Mouse (Mus musculus) embryonic facial prominence, embryonic 10.5 days (tissue): ENCODE data around the gene 4930442H23Rik. TPM values are rescaled to one million over a fixed set of nuclear protein-coding genes. Genes with fewer than 3 reads are reported as not detected.
"Not testable (repeated sequence)": the region's sequence is repeated elsewhere in the genome, so short reads cannot be mapped to it uniquely, and the experiment has no call there.

Source experiments
- DNase-seq: peaks from one replicate; pipeline ENCODE4 v3.0.0-alpha.2; 2017; ENCODE audit warnings: low spot score
- H3K27ac ChIP-seq: fragments of 300-500 bp; sonication (generic); replicated peaks from 2 replicates; pipeline ENCODE4 v1.5.1; 2016; ENCODE audit warnings: mild to moderate bottlenecking
- H3K27me3 ChIP-seq: fragments of 300-500 bp; sonication (generic); replicated peaks from 2 replicates; pipeline ENCODE4 v1.6.1; 2016; ENCODE audit warnings: low read depth, mild to moderate bottlenecking; ENCODE audit not compliant: poor library complexity, severe bottlenecking
- H3K36me3 ChIP-seq: fragments of 300-500 bp; sonication (generic); replicated peaks from 2 replicates; pipeline ENCODE4 v1.6.1; 2016; ENCODE audit warnings: mild to moderate bottlenecking, moderate library complexity
- H3K4me1 ChIP-seq: fragments of 300-500 bp; sonication (generic); 2 replicates; pipeline ENCODE4 v1.6.1; 2016
- H3K4me3 ChIP-seq: fragments of 300-500 bp; sonication (generic); 2 replicates; pipeline ENCODE4 v1.5.1; 2016; ENCODE audit warnings: mild to moderate bottlenecking, moderate library complexity
- H3K9me3 ChIP-seq: fragments of 300-500 bp; sonication (generic); 2 replicates; pipeline ENCODE4 v1.6.1; 2016; ENCODE audit warnings: mild to moderate bottlenecking
- WGBS: fragments of 180-500 bp; shearing (Covaris S2); methylation state at CpG from one replicate; pipeline ENCODE4 v1.1.7; 2016; 5-methylcytosine and 5-hydroxymethylcytosine counted together
- polyA plus RNA-seq: library from polyadenylated mRNA; unstranded; fragments of >200 nt; fragmentation: Nextera tagmentation; extraction: Ambion mirVana; gene quantifications from 2 replicates; pipeline ENCODE4 v1.2.1, GENCODE M21; 2016

Gene 4930442H23Rik
- polyA plus RNA-seq, 1 experiment from 2014 or later = not detected

DNA sequence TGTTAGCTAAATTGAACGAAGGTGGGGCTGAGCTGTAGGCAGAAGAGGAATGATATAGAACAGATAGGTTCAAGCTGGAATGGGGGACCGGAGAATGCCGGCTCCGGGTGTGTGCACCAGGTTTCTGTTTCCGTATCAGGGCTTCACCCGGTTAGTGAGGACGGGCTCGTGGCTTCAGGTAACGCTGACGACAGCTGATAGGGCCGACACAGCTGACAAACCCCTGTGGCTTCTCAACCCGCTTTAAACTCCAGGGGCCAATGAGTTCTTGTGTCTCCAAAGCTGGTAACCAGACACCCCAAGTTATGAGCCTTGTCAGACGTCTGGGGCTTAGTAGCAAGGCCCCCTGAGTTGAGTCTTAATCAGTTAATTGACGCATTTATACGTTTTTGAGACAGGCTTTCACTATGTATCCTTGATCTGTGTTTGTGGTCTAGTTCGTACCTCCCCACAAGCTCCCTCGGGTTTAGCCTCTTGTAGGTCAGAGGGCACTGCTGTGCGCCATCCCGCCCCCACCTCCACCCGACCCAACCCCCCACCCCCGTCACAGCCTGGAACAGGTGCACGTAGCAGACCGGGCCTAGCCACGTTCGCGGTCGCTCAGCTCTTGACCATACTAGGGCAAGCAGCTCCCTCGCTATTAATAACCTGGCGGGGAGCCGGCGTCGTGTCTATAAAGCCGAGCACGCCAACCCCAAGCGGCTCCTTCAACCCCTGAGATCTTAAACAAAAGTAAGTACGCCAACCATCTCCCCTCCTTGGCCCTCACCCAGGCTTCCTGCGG is 10.5 kb upstream of the 4930442H23Rik start:
- no peak for DNase-seq
- H3K4me3 ChIP-seq = peak overlapping the region; percentile 28; the same call in 1 of the 2 replicates
- H3K9me3 ChIP-seq = no peaks in the 10 kb centered on the region
- peaks cover 22% of the 10 kb centered on the region for H3K36me3 ChIP-seq
- peaks cover 57% of the 10 kb centered on the region for H3K27me3 ChIP-seq
- no peak overlapping the region for H3K27ac ChIP-seq
- H3K4me1 ChIP-seq = peaks cover 39% of the 10 kb centered on the region
- 17% methylated on average over 37 of the region's 37 CpGs for WGBS

DNA sequence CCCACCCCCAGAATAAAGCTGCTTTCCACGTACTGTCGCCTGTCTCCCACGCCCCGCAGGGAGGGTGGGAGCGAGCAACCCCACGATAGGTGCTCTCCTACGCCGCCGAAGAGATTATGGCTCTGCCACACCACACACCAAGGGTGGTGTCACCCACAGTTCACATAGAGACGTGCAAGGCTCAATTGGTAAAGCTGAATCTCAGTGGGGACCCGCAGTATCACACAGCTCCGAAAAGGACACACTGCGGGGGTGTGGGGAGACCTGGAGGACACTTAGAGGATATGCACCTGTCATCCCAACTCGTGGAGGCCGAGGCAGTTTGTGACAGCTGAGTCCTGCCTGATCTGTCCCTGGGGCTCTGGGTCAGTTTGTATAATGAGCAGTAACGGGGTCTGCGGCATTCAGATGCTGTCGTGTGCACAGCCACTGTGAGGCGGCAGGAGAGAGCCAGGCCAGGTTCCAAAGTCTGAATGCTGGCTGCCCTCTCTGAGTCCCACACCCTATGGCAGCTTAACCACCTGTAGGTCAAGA is 9.4 kb upstream of the 4930442H23Rik start:
- Histone ChIP-seq H3K27ac (peak overlapping the region; percentile 94), H3K4me3 (peak overlapping the region; percentile 75), H3K27me3 (peaks cover 51% of the 10 kb centered on the region), H3K36me3 (peaks cover 30% of the 10 kb centered on the region), H3K9me3 (no peaks in the 10 kb centered on the region), H3K4me1 (peaks cover 39% of the 10 kb centered on the region)
- DNase-seq = peak; percentile 46
- 7% methylated on average over 19 of the region's 19 CpGs for WGBS

DNA sequence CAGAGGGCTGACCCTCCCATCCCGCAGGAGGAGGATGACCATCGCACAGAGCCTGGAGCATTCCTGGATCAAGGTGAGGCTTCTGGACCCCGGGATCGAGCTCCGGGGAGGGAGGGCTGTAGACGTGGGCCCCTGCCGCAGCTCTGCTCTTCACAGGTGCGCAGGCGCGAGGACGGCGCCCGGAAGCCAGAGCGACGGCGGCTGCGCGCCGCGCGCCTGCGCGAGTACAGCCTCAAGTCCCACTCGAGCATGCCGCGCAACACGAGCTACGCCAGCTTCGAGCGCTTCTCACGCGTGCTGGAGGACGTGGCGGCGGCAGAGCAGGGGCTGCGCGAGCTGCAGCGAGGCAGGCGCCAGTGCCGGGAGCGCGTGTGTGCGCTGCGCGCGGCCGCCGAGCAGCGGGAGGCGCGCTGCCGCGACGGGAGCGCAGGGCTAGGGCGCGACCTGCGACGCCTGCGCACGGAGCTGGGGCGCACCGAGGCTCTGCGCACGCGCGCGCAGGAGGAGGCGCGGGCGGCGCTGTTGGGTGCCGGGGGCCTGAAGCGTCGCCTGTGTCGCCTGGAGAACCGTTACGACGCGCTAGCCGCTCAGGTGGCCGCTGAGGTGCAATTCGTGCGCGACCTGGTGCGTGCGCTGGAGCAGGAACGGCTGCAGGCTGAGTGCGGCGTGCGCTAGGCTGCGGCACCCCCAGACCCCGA is 8.8 kb upstream of the 4930442H23Rik start:
- H3K9me3 ChIP-seq = no peaks in the 10 kb centered on the region
- H3K4me1 ChIP-seq = peaks cover 39% of the 10 kb centered on the region
- 1% methylated on average over 93 of the region's 93 CpGs for WGBS
- peak overlapping the region; percentile 94 for H3K27ac ChIP-seq
- H3K27me3 ChIP-seq = peaks cover 48% of the 10 kb centered on the region
- peaks cover 36% of the 10 kb centered on the region for H3K36me3 ChIP-seq
- H3K4me3 ChIP-seq = peak overlapping the region; percentile 75
- DNase-seq = peak; percentile 85

DNA sequence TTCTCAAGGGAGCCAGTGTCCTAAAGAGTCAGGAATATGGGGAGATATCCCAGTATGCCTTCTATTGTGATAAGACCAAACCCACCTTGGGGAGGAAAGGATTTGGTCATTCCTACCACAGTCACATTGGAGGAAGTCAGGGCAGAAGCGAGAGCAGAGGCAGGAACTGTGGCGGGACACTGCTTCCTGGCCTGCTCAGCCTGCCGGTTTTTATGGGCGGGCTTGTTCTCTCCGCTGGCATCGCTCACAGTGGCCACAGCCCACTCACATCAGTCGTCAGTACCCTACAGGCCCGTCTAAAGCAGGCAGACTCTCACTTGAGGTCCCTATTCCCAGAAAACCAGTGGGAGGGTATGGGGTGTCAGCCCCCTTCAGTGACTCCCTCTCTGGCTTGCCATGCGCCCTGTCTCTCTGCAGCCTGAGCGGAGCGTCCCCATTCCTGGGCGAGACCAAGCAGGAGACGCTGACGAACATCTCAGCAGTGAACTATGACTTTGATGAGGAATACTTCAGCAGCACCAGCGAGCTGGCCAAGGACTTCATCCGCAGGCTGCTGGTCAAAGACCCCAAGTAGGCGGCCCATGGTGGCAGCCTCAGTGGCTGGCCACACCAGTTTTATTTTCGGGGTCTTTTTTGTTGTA is 7.8 kb upstream of the 4930442H23Rik start:
- Histone ChIP-seq H3K27me3 (peaks cover 38% of the 10 kb centered on the region), H3K36me3 (peaks cover 45% of the 10 kb centered on the region), H3K9me3 (no peaks in the 10 kb centered on the region), H3K27ac (no peak overlapping the region; the same call in 1 of the 2 replicates), H3K4me1 (peaks cover 39% of the 10 kb centered on the region), H3K4me3 (peak overlapping the region; percentile 75)
- no peak for DNase-seq
- 92% methylated on average over 18 of the region's 18 CpGs for WGBS

DNA sequence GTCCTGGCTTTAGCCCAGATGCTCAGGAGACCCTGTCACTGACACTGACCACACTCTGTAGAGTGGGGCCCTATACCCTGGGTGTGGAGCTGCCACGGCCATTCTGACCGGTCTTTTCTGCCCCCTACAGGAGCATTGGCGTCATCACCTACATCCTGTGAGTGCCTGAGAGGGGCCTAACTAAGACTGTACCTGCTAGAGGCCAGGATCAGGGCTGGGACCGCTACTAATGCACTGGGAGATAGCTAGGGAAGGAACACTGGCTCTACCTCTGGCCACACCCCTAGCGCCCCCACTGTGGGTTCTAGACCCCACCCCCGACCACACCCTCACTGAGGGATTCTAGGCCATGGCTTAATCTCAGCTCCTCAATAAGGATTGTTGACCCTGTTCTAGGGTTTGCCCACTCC is 7.3 kb upstream of the 4930442H23Rik start:
- Histone ChIP-seq H3K4me1 (peaks cover 39% of the 10 kb centered on the region), H3K27ac (no peak overlapping the region), H3K9me3 (no peaks in the 10 kb centered on the region), H3K4me3 (peak overlapping the region; percentile 75; the same call in 1 of the 2 replicates), H3K27me3 (peaks cover 33% of the 10 kb centered on the region), H3K36me3 (peaks cover 47% of the 10 kb centered on the region)
- 75% methylated on average over 6 of the region's 6 CpGs for WGBS
- DNase-seq = peak; percentile 25

DNA sequence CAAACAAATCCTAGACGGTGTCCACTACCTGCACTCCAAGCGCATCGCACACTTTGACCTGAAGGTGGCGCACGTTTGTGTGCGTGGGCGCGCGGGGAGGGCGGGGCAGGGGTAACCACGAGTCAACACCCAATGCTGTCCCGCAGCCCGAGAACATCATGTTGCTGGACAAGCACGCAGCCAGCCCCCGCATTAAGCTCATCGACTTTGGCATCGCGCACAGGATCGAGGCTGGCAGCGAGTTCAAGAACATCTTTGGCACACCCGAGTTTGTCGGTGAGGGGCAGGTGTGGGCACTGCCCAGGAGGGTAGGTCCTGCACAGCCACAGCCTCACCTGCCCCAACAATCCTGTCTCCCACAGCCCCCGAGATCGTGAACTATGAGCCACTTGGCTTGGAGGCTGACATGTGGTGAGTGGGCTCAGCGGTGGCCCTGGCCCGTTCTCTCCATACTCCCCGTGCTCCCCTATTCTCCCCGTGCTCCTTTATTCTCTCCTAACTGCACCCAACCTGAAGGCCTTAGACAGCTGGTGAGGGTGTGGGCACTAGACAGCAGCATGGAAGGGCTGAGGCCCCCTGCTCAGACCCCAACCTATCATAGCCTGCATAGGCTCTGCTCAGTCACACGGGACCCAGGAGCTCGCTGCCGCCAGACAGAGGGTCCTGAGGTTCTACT is 6.7 kb upstream of the 4930442H23Rik start:
- H3K4me3 ChIP-seq = peak overlapping the region; percentile 75
- H3K27me3 ChIP-seq = peaks cover 27% of the 10 kb centered on the region
- peaks cover 39% of the 10 kb centered on the region for H3K4me1 ChIP-seq
- no peaks in the 10 kb centered on the region for H3K9me3 ChIP-seq
- 71% methylated on average over 31 of the region's 31 CpGs for WGBS
- H3K27ac ChIP-seq = no peak overlapping the region
- peaks cover 51% of the 10 kb centered on the region for H3K36me3 ChIP-seq
- peak; percentile 57 for DNase-seq

DNA sequence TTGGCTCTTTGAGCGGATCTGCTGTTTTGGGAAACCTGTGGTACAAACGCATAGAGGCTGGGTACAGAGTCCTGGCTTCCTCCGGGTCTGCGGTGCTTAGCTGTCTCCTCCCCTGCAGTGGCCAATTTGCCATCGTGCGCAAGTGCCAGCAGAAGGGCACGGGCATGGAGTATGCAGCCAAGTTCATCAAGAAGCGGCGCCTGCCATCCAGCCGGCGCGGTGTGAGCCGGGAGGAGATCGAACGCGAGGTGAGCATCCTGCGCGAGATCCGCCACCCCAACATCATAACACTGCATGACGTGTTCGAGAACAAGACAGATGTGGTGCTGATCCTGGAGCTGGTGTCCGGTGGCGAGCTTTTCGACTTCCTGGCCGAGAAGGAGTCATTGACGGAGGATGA is 6.2 kb upstream of the 4930442H23Rik start:
- peaks cover 22% of the 10 kb centered on the region for H3K27me3 ChIP-seq
- H3K36me3 ChIP-seq = peaks cover 57% of the 10 kb centered on the region
- peaks cover 43% of the 10 kb centered on the region for H3K4me1 ChIP-seq
- WGBS = 82% methylated on average over 26 of the region's 26 CpGs
- H3K9me3 ChIP-seq = no peaks in the 10 kb centered on the region
- H3K27ac ChIP-seq = no peak overlapping the region
- H3K4me3 ChIP-seq = no peak overlapping the region
- no peak for DNase-seq

DNA sequence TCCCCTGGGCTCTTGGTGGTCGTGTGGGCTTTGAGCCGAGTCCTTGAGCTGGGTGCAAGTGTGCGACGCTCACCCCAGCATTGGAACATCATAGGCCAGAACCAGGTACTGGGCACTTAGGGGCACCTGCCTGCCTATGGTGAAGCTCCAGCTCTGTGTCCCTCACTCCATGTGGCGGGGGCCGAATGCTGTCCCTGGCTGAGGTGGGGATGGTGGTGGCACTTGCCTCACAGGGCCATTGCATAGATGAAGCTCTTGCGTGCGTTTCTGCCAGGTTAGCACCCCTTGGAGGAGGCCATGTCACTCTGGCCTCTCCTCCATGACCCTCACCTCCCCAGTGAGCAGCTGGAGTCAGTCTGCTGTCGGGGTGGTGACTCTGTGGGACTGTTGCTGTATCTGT is 3.5 kb upstream of the 4930442H23Rik start:
- no peak overlapping the region for H3K27ac ChIP-seq
- no peak overlapping the region for H3K4me3 ChIP-seq
- peaks cover 72% of the 10 kb centered on the region for H3K36me3 ChIP-seq
- no peaks in the 10 kb centered on the region for H3K27me3 ChIP-seq
- H3K4me1 ChIP-seq = peaks cover 35% of the 10 kb centered on the region
- no peak for DNase-seq
- no peaks in the 10 kb centered on the region for H3K9me3 ChIP-seq
- WGBS = 92% methylated on average over 9 of the region's 9 CpGs

DNA sequence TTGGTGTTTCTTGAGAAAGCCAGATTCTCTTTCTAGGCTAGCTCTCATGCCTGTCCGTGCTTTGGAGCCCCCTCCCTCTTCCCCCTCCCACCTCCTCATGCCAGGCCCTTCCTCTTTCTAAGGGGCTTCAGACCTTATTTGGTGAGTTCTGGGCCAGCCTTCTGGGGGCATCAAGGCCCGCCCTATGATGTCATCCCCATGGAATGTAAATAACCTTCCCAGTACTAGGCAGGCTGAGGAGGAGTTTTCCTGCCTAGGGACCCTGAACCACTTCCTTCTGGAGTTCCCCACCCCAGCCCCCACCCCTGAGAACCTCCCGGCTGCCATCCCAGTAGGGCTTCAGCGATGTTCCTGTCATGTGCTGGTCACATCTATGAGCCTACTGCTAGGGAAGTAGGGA is 1.1 kb upstream of the 4930442H23Rik start:
- H3K4me1 ChIP-seq = peaks cover 41% of the 10 kb centered on the region
- no peaks in the 10 kb centered on the region for H3K27me3 ChIP-seq
- DNase-seq = peak; percentile 55
- H3K36me3 ChIP-seq = peaks cover 77% of the 10 kb centered on the region
- WGBS = 47% methylated on average over 4 of the region's 4 CpGs
- H3K9me3 ChIP-seq = no peaks in the 10 kb centered on the region
- peak overlapping the region; percentile 66 for H3K27ac ChIP-seq
- peak overlapping the region; percentile 84 for H3K4me3 ChIP-seq

DNA sequence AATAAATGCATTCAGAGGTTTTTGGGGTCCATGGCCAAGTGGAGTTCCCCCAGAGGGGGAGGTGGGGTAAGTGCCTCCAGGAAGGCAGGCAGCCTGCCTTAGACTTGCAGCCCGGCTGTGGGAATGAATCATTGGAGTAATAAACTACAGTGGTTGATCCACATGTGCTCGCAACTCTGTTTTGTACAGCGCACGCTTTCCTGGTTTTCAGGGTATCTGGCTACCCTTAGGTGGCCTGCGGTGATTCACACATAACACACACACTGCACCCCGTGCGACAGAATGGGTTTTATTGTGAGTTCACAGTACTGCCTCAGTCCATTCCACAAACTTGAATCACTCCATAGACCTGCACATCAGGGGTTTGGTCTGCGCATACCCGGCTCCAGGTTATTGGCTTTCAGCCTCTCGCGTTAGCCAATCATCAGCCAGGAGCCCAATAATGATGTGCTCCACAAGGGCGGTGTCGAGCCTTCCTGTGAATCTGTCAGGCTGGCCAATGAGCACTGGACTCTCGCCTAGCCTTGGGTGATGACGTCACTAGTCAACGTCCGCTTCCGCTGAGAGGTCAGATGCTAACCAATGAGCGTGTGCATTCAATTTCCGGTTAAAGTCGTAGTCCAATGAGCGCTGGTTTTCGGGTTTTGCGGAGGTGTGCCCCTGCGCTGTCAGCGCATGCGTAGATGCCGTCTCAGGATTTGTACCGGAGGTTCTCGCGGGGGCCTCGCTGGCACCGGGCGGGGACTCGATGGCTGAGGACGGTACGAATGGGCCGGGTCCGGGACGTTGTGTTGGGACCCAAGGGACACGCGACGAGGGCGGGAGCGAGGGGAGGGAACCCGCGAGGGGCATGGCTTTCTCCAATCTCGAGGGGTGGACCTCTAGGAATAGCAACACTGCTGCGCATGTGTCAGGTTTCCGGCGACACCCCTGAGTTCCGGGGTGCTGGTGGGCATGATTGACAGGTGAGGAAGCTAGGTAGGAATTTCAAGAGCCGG is 1.0 kb downstream of the 4930442H23Rik start, which contains the start of gene Dapk3:
Gene Dapk3, plus strand, starts transcription at position 670 of the 998 bp plus-strand sequence.
- Histone ChIP-seq H3K27ac (peak within 1 kb of the TSS; percentile 86), H3K36me3 (peaks cover 83% of the 10 kb centered on the region), H3K4me3 (peak within 1 kb of the TSS; percentile 84), H3K4me1 (peaks cover 63% of the 10 kb centered on the region), H3K9me3 (no peaks in the 10 kb centered on the region), H3K27me3 (no peaks in the 10 kb centered on the region)
- 5% methylated on average over 53 of the region's 53 CpGs for WGBS
- peak; percentile 98 for DNase-seq

DNA sequence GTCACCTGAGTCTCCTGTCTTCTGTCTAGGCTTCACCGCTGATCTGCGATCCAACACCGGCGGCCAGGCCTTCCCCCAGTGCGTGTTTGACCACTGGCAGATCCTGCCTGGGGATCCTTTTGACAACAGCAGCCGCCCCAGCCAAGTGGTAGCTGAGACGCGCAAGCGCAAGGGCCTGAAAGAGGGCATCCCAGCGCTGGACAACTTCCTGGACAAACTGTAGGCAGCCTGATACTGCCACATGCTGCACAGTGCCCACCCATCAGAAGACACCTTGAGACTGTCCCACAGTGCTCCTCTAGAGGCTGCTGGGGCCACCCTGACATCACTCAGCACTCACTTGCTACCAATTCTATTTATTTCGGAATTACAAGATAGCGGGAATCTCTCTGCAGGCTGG is 1.8 kb downstream of the 4930442H23Rik start:
- H3K9me3 ChIP-seq, H3K27me3 ChIP-seq, H3K27ac ChIP-seq: not testable (repeated sequence)
- peak; percentile 16 for DNase-seq
- peaks cover 83% of the 10 kb centered on the region for H3K36me3 ChIP-seq
- H3K4me1 ChIP-seq = peaks cover 66% of the 10 kb centered on the region
- WGBS = 80% methylated on average over 12 of the region's 12 CpGs
- peak overlapping the region; percentile 84 for H3K4me3 ChIP-seq
